Comparison of ENCODE assay signal across 23 mouse cellular contexts in the genomic region with DNA sequence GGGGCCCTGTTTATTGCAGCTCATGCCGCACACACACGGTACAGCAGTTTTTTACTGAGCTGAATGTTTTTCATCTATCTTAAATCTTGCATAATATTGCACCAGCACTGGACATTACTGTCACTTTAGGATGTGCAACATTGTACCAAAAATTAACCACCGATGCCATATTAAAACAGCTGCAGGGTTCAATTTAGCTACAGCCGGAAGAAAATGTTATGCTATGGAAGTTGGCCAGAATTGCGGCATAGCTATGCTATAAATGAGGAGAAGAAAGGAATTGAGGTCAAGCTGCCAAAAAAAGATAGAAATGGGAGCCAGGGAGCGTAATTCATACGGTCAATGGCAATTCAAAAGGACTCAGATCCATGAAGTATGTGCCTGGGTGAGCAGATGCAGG. TPM values are rescaled to one million over a fixed set of nuclear protein-coding genes. Genes with fewer than 3 reads are reported as not detected.
DNase-seq lines count a peak whose midpoint lies in the region; ATAC-seq and TF ChIP-seq lines count a peak whose summit lies in the region.
"Had no signal": no experiment of that assay in that cellular context is flagged by ENCODE, and none has a peak within 500 bp of the region (broad histone marks: within the 10 kb centered on the region; RNA-seq: fewer than 3 reads in every experiment).

No protein-coding gene starts in this region.

- H3K9me3 ChIP-seq in limb, embryonic 14.5 days (ENCODE audit: control insufficient read depth, low read length): no peaks in the 10 kb centered on the region
- H3K9me3 ChIP-seq in limb, embryonic 10.5 days (replicated peaks): no peaks in the 10 kb centered on the region
- no peaks in the 10 kb centered on the region for H3K9me3 ChIP-seq in midbrain, postnatal 0 days (ENCODE audit: low read length)
- H3K9me3 ChIP-seq in midbrain, embryonic 13.5 days: no peaks in the 10 kb centered on the region
- H3K9me3 ChIP-seq: embryonic facial prominence, embryonic 13.5 days; forebrain, embryonic 13.5 days; hindbrain, embryonic 15.5 days; intestine, embryonic 15.5 days; neural tube, embryonic 12.5 days; stomach, embryonic 15.5 days had no signal

- TF ChIP-seq CTCF in midbrain, postnatal 0 days (IDR thresholded peaks at IDR 0.05): no peak

- no peak overlapping the region for H3K9ac ChIP-seq in limb, embryonic 14.5 days (ENCODE audit: low read depth, low read length, severe bottlenecking)
- no peak overlapping the region for H3K9ac ChIP-seq in midbrain, postnatal 0 days (replicated peaks; ENCODE audit: low read length, poor library complexity, severe bottlenecking)
- H3K9ac ChIP-seq in midbrain, embryonic 13.5 days (replicated peaks): no peak overlapping the region
- H3K9ac ChIP-seq: embryonic facial prominence, embryonic 13.5 days; forebrain, embryonic 13.5 days; hindbrain, embryonic 15.5 days; intestine, embryonic 15.5 days; neural tube, embryonic 12.5 days; stomach, embryonic 15.5 days had no signal

- no peak for TF ChIP-seq POLR2A in limb, embryonic 14.5 days (IDR thresholded peaks at IDR 0.05; ENCODE audit: borderline replicate concordance, extremely low read depth, insufficient read depth, insufficient read length)

- no peak overlapping the region for H3K4me3 ChIP-seq in limb, embryonic 14.5 days (replicated peaks; ENCODE audit: low read length)
- H3K4me3 ChIP-seq in limb, embryonic 10.5 days: no peak overlapping the region
- no peak overlapping the region for H3K4me3 ChIP-seq in midbrain, postnatal 0 days (ENCODE audit: low read depth, low read length)
- H3K4me3 ChIP-seq in midbrain, embryonic 13.5 days (replicated peaks): no peak overlapping the region
- H3K4me3 ChIP-seq: embryonic facial prominence, embryonic 13.5 days; forebrain, embryonic 13.5 days; hindbrain, embryonic 15.5 days; intestine, embryonic 15.5 days; neural tube, embryonic 12.5 days; stomach, embryonic 15.5 days had no signal

- ATAC-seq in limb, embryonic 14.5 days (ENCODE audit: low FRiP score, low read depth): no peak
- ATAC-seq in midbrain, postnatal 0 days (ENCODE audit: low FRiP score): no peak
- no peak for ATAC-seq in midbrain, embryonic 13.5 days
- ATAC-seq: forebrain, embryonic 13.5 days; intestine, embryonic 15.5 days had no signal

- DNase-seq in cerebellum, adult 11-12 months: peak; percentile 41
- no peak for DNase-seq in cerebellum, postnatal 4 days (ENCODE audit: low spot score in 2 of 2)
- DNase-seq in limb, embryonic 14.5 days (ENCODE audit: low spot score): peak; percentile 60
- no peak for DNase-seq in limb, embryonic 10.5 days (ENCODE audit: low spot score)
- peak; percentile 25 for DNase-seq in midbrain, postnatal 0 days (ENCODE audit: low spot score)
- no peak for DNase-seq in adrenal gland, postnatal 36 days
- no peak for DNase-seq in right cerebral cortex, postnatal 4 days
- DNase-seq: adrenal gland, postnatal 14 days; heart, postnatal 4 days; kidney, postnatal 36 days; liver; right cerebral cortex, postnatal 14 days; thymus, postnatal 25 days had no signal

- no peaks in the 10 kb centered on the region for H3K27me3 ChIP-seq in limb, embryonic 14.5 days (ENCODE audit: control insufficient read depth, insufficient read depth, low read length)
- no peaks in the 10 kb centered on the region for H3K27me3 ChIP-seq in limb, embryonic 10.5 days (ENCODE audit: low read depth, poor library complexity, severe bottlenecking)
- H3K27me3 ChIP-seq in midbrain, postnatal 0 days (ENCODE audit: insufficient read depth, low read length): no peaks in the 10 kb centered on the region
- no peaks in the 10 kb centered on the region for H3K27me3 ChIP-seq in midbrain, embryonic 13.5 days
- H3K27me3 ChIP-seq: embryonic facial prominence, embryonic 13.5 days; forebrain, embryonic 13.5 days; hindbrain, embryonic 15.5 days; intestine, embryonic 15.5 days; neural tube, embryonic 12.5 days; stomach, embryonic 15.5 days had no signal

- no peaks in the 10 kb centered on the region for H3K36me3 ChIP-seq in limb, embryonic 14.5 days (ENCODE audit: control insufficient read depth, insufficient read depth, low read length)
- H3K36me3 ChIP-seq in limb, embryonic 10.5 days: no peaks in the 10 kb centered on the region
- no peaks in the 10 kb centered on the region for H3K36me3 ChIP-seq in midbrain, postnatal 0 days (ENCODE audit: insufficient read depth, low read length)
- no peaks in the 10 kb centered on the region for H3K36me3 ChIP-seq in midbrain, embryonic 13.5 days
- H3K36me3 ChIP-seq: embryonic facial prominence, embryonic 13.5 days; hindbrain, embryonic 15.5 days; intestine, embryonic 15.5 days; neural tube, embryonic 12.5 days; stomach, embryonic 15.5 days had no signal

- 43% methylated on average over 7 of the region's 7 CpGs for WGBS in limb, embryonic 14.5 days
- WGBS in limb, embryonic 10.5 days: 93% methylated on average over 7 of the region's 7 CpGs
- 84% methylated on average over 7 of the region's 7 CpGs for WGBS in midbrain, postnatal 0 days
- 91% methylated on average over 7 of the region's 7 CpGs for WGBS in midbrain, embryonic 13.5 days

- H3K4me2 ChIP-seq in limb, embryonic 14.5 days (replicated peaks; ENCODE audit: low read depth, low read length, severe bottlenecking): no peak overlapping the region
- H3K4me2 ChIP-seq in midbrain, postnatal 0 days (ENCODE audit: low read depth, low read length, poor library complexity, severe bottlenecking): no peak overlapping the region
- H3K4me2 ChIP-seq in midbrain, embryonic 13.5 days (replicated peaks): no peak overlapping the region
- H3K4me2 ChIP-seq: embryonic facial prominence, embryonic 13.5 days; forebrain, embryonic 13.5 days; hindbrain, embryonic 15.5 days; intestine, embryonic 15.5 days; midbrain, embryonic 11.5 days; neural tube, embryonic 12.5 days; stomach, embryonic 15.5 days had no signal

- peaks cover 18% of the 10 kb centered on the region for H3K4me1 ChIP-seq in limb, embryonic 14.5 days (ENCODE audit: control insufficient read depth, insufficient read depth, low read length)
- H3K4me1 ChIP-seq in limb, embryonic 10.5 days: no peaks in the 10 kb centered on the region
- H3K4me1 ChIP-seq in midbrain, postnatal 0 days (ENCODE audit: insufficient read depth, low read length): no peaks in the 10 kb centered on the region
- H3K4me1 ChIP-seq in midbrain, embryonic 13.5 days (replicated peaks): 0 out of 2 replicates have a peak, but pooled peaks cover 4% of the 10 kb centered on the region
- H3K4me1 ChIP-seq: intestine, embryonic 15.5 days; neural tube, embryonic 12.5 days; stomach, embryonic 15.5 days had no signal

- H3K27ac ChIP-seq in limb, embryonic 14.5 days (replicated peaks; ENCODE audit: low read depth, low read length): no peak overlapping the region
- H3K27ac ChIP-seq in limb, embryonic 10.5 days: no peak overlapping the region
- H3K27ac ChIP-seq in midbrain, postnatal 0 days (ENCODE audit: low read depth, low read length): no peak overlapping the region
- no peak overlapping the region for H3K27ac ChIP-seq in midbrain, embryonic 13.5 days
- H3K27ac ChIP-seq: embryonic facial prominence, embryonic 13.5 days; forebrain, embryonic 13.5 days; hindbrain, embryonic 15.5 days; intestine, embryonic 15.5 days; neural tube, embryonic 12.5 days; stomach, embryonic 15.5 days had no signal

RNA-seq across cellular contexts. Expression of a gene that starts 48.9 kb away (rescaled TPM):
- polyA plus RNA-seq in limb, embryonic 14.5 days (2012; rRNA removed): 1.1 and 2.1 TPM in 2 replicates
- polyA plus RNA-seq in limb, embryonic 14.5 days (2014; fragmentation: Nextera tagmentation; extraction: Ambion mirVana): 1.8 and 1.9 TPM in 2 replicates
- 0.06 and 0.53 TPM in 2 replicates for polyA plus RNA-seq in limb, embryonic 10.5 days (2016; fragmentation: Nextera tagmentation; extraction: Ambion mirVana)
- total RNA-seq in midbrain, postnatal 0 days (2014; rRNA removed): 45.2 and 50.9 TPM in 2 replicates
- 41.0 and 44.3 TPM in 2 replicates for polyA plus RNA-seq in midbrain, postnatal 0 days (2015; fragmentation: Nextera tagmentation; extraction: Ambion mirVana)
- 16.9 and 17.3 TPM in 2 replicates for polyA plus RNA-seq in midbrain, embryonic 13.5 days (2015; fragmentation: Nextera tagmentation; extraction: Ambion mirVana)
- under 1 TPM; 0.50 to 0.69 TPM for total RNA-seq in adrenal gland, postnatal 36 days (2021)
- total RNA-seq: megakaryocyte progenitor cell, adult 5-6 weeks had no signal
- polyA plus RNA-seq: liver, embryonic 16.5 days had no signal

Comparison
In these comparisons a context has a peak if more than half of its experiments do, and no peak if none do; other contexts are left out.
1. DNase-seq: peak in cerebellum, adult 11-12 months (single experiment), limb, embryonic 14.5 days (single experiment) and midbrain, postnatal 0 days (single experiment); none in cerebellum, postnatal 4 days (0 of 2), limb, embryonic 10.5 days (single experiment), adrenal gland, postnatal 36 days (0 of 2) and right cerebral cortex, postnatal 4 days (single experiment).